Mouse (Mus musculus) pancreas, adult 10 weeks (tissue): ENCODE results near the gene Ces1f. TPM values are rescaled to one million over a fixed set of nuclear protein-coding genes. Genes with fewer than 3 reads are reported as not detected.

Source experiments
- polyA plus RNA-seq: library from polyadenylated mRNA; stranded (reverse); fragments of 350-450 nt; fragmentation: Illumina TruSeq; extraction: RNeasy Lipid Tissue Mini Kit (QIAGEN cat#74804); gene quantifications from one replicate; pipeline ENCODE4 v1.2.3, GENCODE M21; 2015; ENCODE audit warnings: low read depth, low replicate concordance; ENCODE audit not compliant: insufficient read depth

Ces1f gene
- polyA plus RNA-seq: 2.4 TPM

DNA sequence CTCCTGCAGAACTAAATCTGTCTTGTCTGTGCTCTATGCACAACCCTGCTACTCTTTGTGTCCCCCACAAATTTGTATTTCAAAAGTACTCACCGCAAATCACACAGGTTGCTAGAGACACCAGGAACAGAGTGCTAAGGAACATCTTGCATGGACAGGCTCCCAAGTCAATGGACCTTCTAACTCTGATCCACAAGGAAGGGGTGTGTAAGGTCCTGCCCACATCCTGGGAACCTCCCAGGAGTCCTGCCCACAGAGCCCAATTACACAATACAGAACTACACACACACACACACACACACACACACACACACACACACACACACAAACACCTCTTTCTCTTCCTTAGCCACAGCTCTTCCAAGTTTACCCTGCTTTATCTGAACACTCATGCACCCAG lies at the start of gene Ces1f:
Gene Ces1f, minus strand, starts transcription at position 192 of the 400 bp plus-strand sequence.

GRCm38 (mm10) chr8:93229446-93229845 lies 50.1 kb downstream of the Ces1f start, which contains the start of gene Ces1e:
Gene Ces1e (minus strand): TSS chr8:93229619.

Other genes starting within 250 kb of the Ces1f start
- gene Ces1a, start 231.6 kb downstream of the Ces1f start, polyA plus RNA-seq: not detected
- gene Ces1b, start 199.7 kb downstream of the Ces1f start, polyA plus RNA-seq: not detected
- gene Ces1c, start 148.5 kb downstream of the Ces1f start, polyA plus RNA-seq: not detected
- 51.5 TPM for gene Ces1d, start 81.9 kb downstream of the Ces1f start, polyA plus RNA-seq
- gene Ces1e, start 50.1 kb downstream of the Ces1f start, polyA plus RNA-seq: 8.5 TPM
- not detected for gene Ces1g, start 57.6 kb upstream of the Ces1f start, polyA plus RNA-seq
- gene Ces1h, start 100.0 kb upstream of the Ces1f start, polyA plus RNA-seq: not detected